ENCODE assay signal across 9 mouse cellular contexts in the genomic region with DNA sequence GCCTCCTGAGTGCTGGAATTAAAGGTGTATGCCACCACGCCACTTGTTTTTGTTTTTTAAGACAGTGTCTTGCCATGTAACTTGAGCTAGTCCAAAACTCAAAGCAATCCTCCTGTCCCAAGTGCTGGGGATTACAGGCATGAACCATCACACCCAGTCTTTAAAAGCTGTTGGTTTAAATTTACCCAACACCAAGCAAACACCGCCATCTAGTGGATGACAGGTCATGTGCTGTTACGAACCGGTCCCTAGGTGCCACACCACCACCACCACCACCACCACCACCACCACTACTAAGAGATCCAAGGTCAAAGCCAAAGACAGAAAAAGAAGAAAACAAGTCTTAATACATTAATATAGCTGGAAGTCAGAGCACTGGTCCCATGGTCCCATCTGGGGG. TPM values are rescaled to one million over a fixed set of nuclear protein-coding genes. Genes with fewer than 3 reads are reported as not detected.
DNase-seq lines count a peak whose midpoint lies in the region; ATAC-seq and TF ChIP-seq lines count a peak whose summit lies in the region.
"Had no signal": no experiment of that assay in that cellular context is flagged by ENCODE, and none has a peak within 500 bp of the region (broad histone marks: within the 10 kb centered on the region; RNA-seq: fewer than 3 reads in every experiment).

No protein-coding gene starts in this region.

- no peak overlapping the region for H3K4me3 ChIP-seq in forebrain, embryonic 10.5 days
- H3K4me3 ChIP-seq in forebrain, embryonic 13.5 days, result no peak overlapping the region
- no peak overlapping the region for H3K4me3 ChIP-seq in embryonic facial prominence, embryonic 10.5 days
- no peak overlapping the region for H3K4me3 ChIP-seq in limb, embryonic 14.5 days (replicated peaks; ENCODE audit: low read length)
- H3K4me3 ChIP-seq: limb, embryonic 13.5 days had no signal

- no peaks in the 10 kb centered on the region for H3K9me3 ChIP-seq in forebrain, embryonic 10.5 days
- H3K9me3 ChIP-seq in forebrain, embryonic 13.5 days (replicated peaks), result no peaks in the 10 kb centered on the region
- H3K9me3 ChIP-seq in embryonic facial prominence, embryonic 10.5 days, result no peaks in the 10 kb centered on the region
- H3K9me3 ChIP-seq in limb, embryonic 14.5 days (ENCODE audit: control insufficient read depth, low read length), result no peaks in the 10 kb centered on the region
- H3K9me3 ChIP-seq: limb, embryonic 13.5 days had no signal

- H3K9ac ChIP-seq in forebrain, embryonic 13.5 days, result no peak overlapping the region
- no peak overlapping the region for H3K9ac ChIP-seq in limb, embryonic 14.5 days (ENCODE audit: low read depth, low read length, severe bottlenecking)
- H3K9ac ChIP-seq: limb, embryonic 13.5 days had no signal

- DNase-seq in forebrain, embryonic 10.5 days (ENCODE audit: extremely low spot score, low spot score), result peak; percentile 55
- peak; percentile 75 to 76 for DNase-seq in B cell, adult 2 months
- peak; percentile 82 for DNase-seq in adrenal gland, postnatal 14 days
- DNase-seq in embryonic facial prominence, embryonic 10.5 days (ENCODE audit: low spot score), result peak; percentile 67
- DNase-seq in kidney, adult 8-10 months, result peak; percentile 47 to 71
- peak; percentile 75 for DNase-seq in limb, embryonic 14.5 days (ENCODE audit: low spot score)
- DNase-seq in right cerebral cortex, adult 18-20 months, result peak; percentile 74

- H3K27ac ChIP-seq in forebrain, embryonic 10.5 days, result no peak overlapping the region
- no peak overlapping the region for H3K27ac ChIP-seq in forebrain, embryonic 13.5 days
- no peak overlapping the region for H3K27ac ChIP-seq in embryonic facial prominence, embryonic 10.5 days (replicated peaks)
- H3K27ac ChIP-seq in limb, embryonic 14.5 days (replicated peaks; ENCODE audit: low read depth, low read length), result no peak overlapping the region
- H3K27ac ChIP-seq: limb, embryonic 13.5 days had no signal

- no peak for ATAC-seq in forebrain, embryonic 13.5 days
- no peak for ATAC-seq in limb, embryonic 14.5 days (ENCODE audit: low FRiP score, low read depth)

- H3K4me2 ChIP-seq in forebrain, embryonic 13.5 days, result no peak overlapping the region
- no peak overlapping the region for H3K4me2 ChIP-seq in limb, embryonic 14.5 days (replicated peaks; ENCODE audit: low read depth, low read length, severe bottlenecking)
- H3K4me2 ChIP-seq: limb, embryonic 13.5 days had no signal

- H3K4me1 ChIP-seq in forebrain, embryonic 10.5 days, result no peaks in the 10 kb centered on the region
- H3K4me1 ChIP-seq in forebrain, embryonic 13.5 days, result no peaks in the 10 kb centered on the region
- no peaks in the 10 kb centered on the region for H3K4me1 ChIP-seq in embryonic facial prominence, embryonic 10.5 days
- no peaks in the 10 kb centered on the region for H3K4me1 ChIP-seq in limb, embryonic 14.5 days (ENCODE audit: control insufficient read depth, insufficient read depth, low read length)
- H3K4me1 ChIP-seq: limb, embryonic 13.5 days had no signal

- no peaks in the 10 kb centered on the region for H3K36me3 ChIP-seq in forebrain, embryonic 10.5 days (replicated peaks)
- no peaks in the 10 kb centered on the region for H3K36me3 ChIP-seq in forebrain, embryonic 13.5 days (ENCODE audit: poor library complexity, severe bottlenecking)
- no peaks in the 10 kb centered on the region for H3K36me3 ChIP-seq in embryonic facial prominence, embryonic 10.5 days (replicated peaks)
- H3K36me3 ChIP-seq in limb, embryonic 14.5 days (ENCODE audit: control insufficient read depth, insufficient read depth, low read length), result no peaks in the 10 kb centered on the region
- H3K36me3 ChIP-seq: limb, embryonic 13.5 days had no signal

- no peaks in the 10 kb centered on the region for H3K27me3 ChIP-seq in forebrain, embryonic 10.5 days (ENCODE audit: poor library complexity, severe bottlenecking)
- H3K27me3 ChIP-seq in forebrain, embryonic 13.5 days, result no peaks in the 10 kb centered on the region
- no peaks in the 10 kb centered on the region for H3K27me3 ChIP-seq in embryonic facial prominence, embryonic 10.5 days (replicated peaks; ENCODE audit: low read depth, poor library complexity, severe bottlenecking)
- no peaks in the 10 kb centered on the region for H3K27me3 ChIP-seq in limb, embryonic 14.5 days (ENCODE audit: control insufficient read depth, insufficient read depth, low read length)
- H3K27me3 ChIP-seq: limb, embryonic 13.5 days had no signal

- no peak for TF ChIP-seq POLR2A in limb, embryonic 14.5 days (IDR thresholded peaks at IDR 0.05; ENCODE audit: borderline replicate concordance, extremely low read depth, insufficient read depth, insufficient read length)

- WGBS in forebrain, embryonic 10.5 days, result 20% methylated on average over 4 of the region's 4 CpGs
- 14% methylated on average over 4 of the region's 4 CpGs for WGBS in forebrain, embryonic 13.5 days
- WGBS in embryonic facial prominence, embryonic 10.5 days, result 15% methylated on average over 4 of the region's 4 CpGs
- WGBS in limb, embryonic 14.5 days, result 6% methylated on average over 4 of the region's 4 CpGs

RNA-seq across cellular contexts. Expression of a gene that starts 28.0 kb away (rescaled TPM):
- polyA plus RNA-seq in forebrain, embryonic 10.5 days (2016; fragmentation: Nextera tagmentation; extraction: Ambion mirVana), result 24.7 and 25.3 TPM in 2 replicates
- 26.9 and 31.5 TPM in 2 replicates for polyA plus RNA-seq in forebrain, embryonic 13.5 days (2015; fragmentation: Nextera tagmentation; extraction: Ambion mirVana)
- total RNA-seq in adrenal gland, postnatal 14 days (2021), result 38.8 and 48.3 TPM in 2 replicates
- 31.0 and 33.8 TPM in 2 replicates for polyA plus RNA-seq in embryonic facial prominence, embryonic 10.5 days (2016; fragmentation: Nextera tagmentation; extraction: Ambion mirVana)
- 62.1 and 85.3 TPM in 2 replicates for polyA plus RNA-seq in limb, embryonic 14.5 days (2012; rRNA removed)
- 29.7 and 33.1 TPM in 2 replicates for polyA plus RNA-seq in limb, embryonic 14.5 days (2014; fragmentation: Nextera tagmentation; extraction: Ambion mirVana)

RNA-seq across cellular contexts. Expression of a gene that starts 30.5 kb away (rescaled TPM):
- polyA plus RNA-seq in forebrain, embryonic 10.5 days (2016; fragmentation: Nextera tagmentation; extraction: Ambion mirVana), result 7.9 and 9.7 TPM in 2 replicates
- 4.3 and 7.0 TPM in 2 replicates for polyA plus RNA-seq in forebrain, embryonic 13.5 days (2015; fragmentation: Nextera tagmentation; extraction: Ambion mirVana)
- total RNA-seq in adrenal gland, postnatal 14 days (2021), result 16.4 and 69.4 TPM in 2 replicates
- 7.8 and 8.7 TPM in 2 replicates for polyA plus RNA-seq in embryonic facial prominence, embryonic 10.5 days (2016; fragmentation: Nextera tagmentation; extraction: Ambion mirVana)
- 5.4 and 9.2 TPM in 2 replicates for polyA plus RNA-seq in limb, embryonic 14.5 days (2012; rRNA removed)
- 4.7 and 7.2 TPM in 2 replicates for polyA plus RNA-seq in limb, embryonic 14.5 days (2014; fragmentation: Nextera tagmentation; extraction: Ambion mirVana)
